In the genomic region with DNA sequence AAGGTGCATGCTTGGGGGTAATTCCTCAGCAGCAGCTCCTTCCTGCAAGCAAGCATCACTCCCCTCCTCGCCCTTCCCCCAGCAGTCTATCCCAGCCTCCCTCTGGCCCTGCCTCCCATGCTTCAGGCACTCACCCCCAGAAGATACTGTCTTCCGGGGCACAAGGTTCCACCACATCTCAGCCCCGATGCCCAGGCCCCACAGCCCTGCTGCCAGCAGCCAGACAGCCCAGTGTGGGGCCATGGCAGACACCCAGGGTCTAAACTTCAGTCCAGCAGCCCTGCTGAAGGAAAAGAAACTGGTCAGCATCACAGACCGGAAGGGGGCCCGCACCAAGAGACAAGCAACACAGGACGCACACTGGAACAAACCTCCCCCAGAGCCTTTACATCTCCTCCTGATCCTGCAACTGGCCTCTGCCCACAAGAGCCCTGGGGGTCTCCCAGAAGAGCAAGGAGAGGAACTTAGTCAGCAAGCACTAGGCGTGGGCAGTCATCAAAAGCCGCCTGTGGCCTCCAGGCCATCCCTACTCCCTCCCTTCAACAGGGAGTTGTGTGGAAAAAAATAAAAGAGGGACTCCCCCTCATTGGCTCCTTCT, we compare ENCODE assay signal across 9 mouse cellular contexts. TPM values are rescaled to one million over a fixed set of nuclear protein-coding genes. Genes with fewer than 3 reads are reported as not detected.
DNase-seq lines count a peak whose midpoint lies in the region; ATAC-seq lines count a peak whose summit lies in the region.
"Had no signal": no experiment of that assay in that cellular context is flagged by ENCODE, and none has a peak within 500 bp of the region (broad histone marks: within the 10 kb centered on the region; RNA-seq: fewer than 3 reads in every experiment).

No protein-coding gene starts in this region.

- H3K27ac ChIP-seq in brown adipose tissue, adult 24 weeks (replicated peaks; ENCODE audit: low read depth, low read length) = peak overlapping the region; percentile 97
- peak overlapping the region; percentile 98 for H3K27ac ChIP-seq in forebrain, embryonic 15.5 days (replicated peaks)
- peak overlapping the region; percentile 99 for H3K27ac ChIP-seq in limb, embryonic 10.5 days
- peak overlapping the region; percentile 99 for H3K27ac ChIP-seq in neural tube, embryonic 13.5 days (replicated peaks)

- H3K9me3 ChIP-seq in forebrain, embryonic 15.5 days = no peaks in the 10 kb centered on the region
- H3K9me3 ChIP-seq in limb, embryonic 10.5 days (replicated peaks) = no peaks in the 10 kb centered on the region
- no peaks in the 10 kb centered on the region for H3K9me3 ChIP-seq in neural tube, embryonic 13.5 days

- ATAC-seq in forebrain, embryonic 15.5 days (replicated peaks) = no peak
- ATAC-seq in neural tube, embryonic 13.5 days (ENCODE audit: low read depth) = no peak
- ATAC-seq in granulocyte monocyte progenitor cell, adult 5-6 weeks (replicated peaks; ENCODE audit: poor library complexity, severe bottlenecking) = no peak

- H3K27me3 ChIP-seq in forebrain, embryonic 15.5 days = no peaks in the 10 kb centered on the region
- H3K27me3 ChIP-seq in limb, embryonic 10.5 days (ENCODE audit: low read depth, poor library complexity, severe bottlenecking) = no peaks in the 10 kb centered on the region
- H3K27me3 ChIP-seq in neural tube, embryonic 13.5 days = no peaks in the 10 kb centered on the region

- H3K9ac ChIP-seq in forebrain, embryonic 15.5 days (replicated peaks) = peak overlapping the region; percentile 100
- peak overlapping the region; percentile 99 for H3K9ac ChIP-seq in neural tube, embryonic 13.5 days

- peaks cover 44% of the 10 kb centered on the region for H3K36me3 ChIP-seq in forebrain, embryonic 15.5 days
- peaks cover 51% of the 10 kb centered on the region for H3K36me3 ChIP-seq in limb, embryonic 10.5 days
- H3K36me3 ChIP-seq in neural tube, embryonic 13.5 days = peaks cover 44% of the 10 kb centered on the region

- intact Hi-C loops in left cerebral cortex, postnatal 4 days (cut with DNase I) = loop anchor here (5.0 to 10.0 kb wide), 2 partner anchors 79 to 126 kb away; partner anchors contain the start of gene Fam178b
- intact Hi-C loops in gastrocnemius, postnatal 14 days (cut with DNase I; ENCODE audit: low total_unique reads) = no loop called here

- H3K4me3 ChIP-seq in brown adipose tissue, adult 24 weeks (ENCODE audit: insufficient read depth, low read depth, low read length) = peak overlapping the region; percentile 94
- H3K4me3 ChIP-seq in forebrain, embryonic 15.5 days = peak overlapping the region; percentile 79
- H3K4me3 ChIP-seq in limb, embryonic 10.5 days = peak overlapping the region; percentile 94
- peak overlapping the region; percentile 95 for H3K4me3 ChIP-seq in neural tube, embryonic 13.5 days

- peak; percentile 78 for DNase-seq in left cerebral cortex, postnatal 4 days
- DNase-seq in left cerebral cortex, adult 9 months (ENCODE audit: low spot score in 2 of 2) = no peak
- DNase-seq in limb, embryonic 10.5 days (ENCODE audit: low spot score) = peak; percentile 62
- no peak for DNase-seq in gastrocnemius, postnatal 14 days

- WGBS in forebrain, embryonic 15.5 days = 3% methylated on average over 8 of the region's 8 CpGs
- 5% methylated on average over 8 of the region's 8 CpGs for WGBS in limb, embryonic 10.5 days
- WGBS in neural tube, embryonic 13.5 days = 2% methylated on average over 8 of the region's 8 CpGs

- peaks cover 8% of the 10 kb centered on the region; the same call in 1 of the 2 replicates for H3K4me1 ChIP-seq in brown adipose tissue, adult 24 weeks (ENCODE audit: control insufficient read depth, insufficient read depth, insufficient read length, low read length)
- peaks cover 33% of the 10 kb centered on the region for H3K4me1 ChIP-seq in forebrain, embryonic 15.5 days
- H3K4me1 ChIP-seq in limb, embryonic 10.5 days = peaks cover 57% of the 10 kb centered on the region
- H3K4me1 ChIP-seq in neural tube, embryonic 13.5 days (replicated peaks) = peaks cover 44% of the 10 kb centered on the region

- peak overlapping the region; percentile 94 for H3K4me2 ChIP-seq in forebrain, embryonic 15.5 days (replicated peaks)
- peak overlapping the region; percentile 95 for H3K4me2 ChIP-seq in neural tube, embryonic 13.5 days

RNA-seq across cellular contexts. Expression of gene Sema4c, which starts 2.3 kb away (rescaled TPM):
- total RNA-seq in left cerebral cortex, postnatal 4 days (2021) = 10 to 100 TPM; 60.5 to 65.4 TPM
- 4.1 and 6.7 TPM in 2 replicates for polyA plus RNA-seq in brown adipose tissue, adult 24 weeks (2012; ENCODE audit: insufficient read depth, insufficient read length, missing spikeins)
- polyA plus RNA-seq in forebrain, embryonic 15.5 days (2015; fragmentation: Nextera tagmentation; extraction: Ambion mirVana) = 38.2 and 38.6 TPM in 2 replicates
- polyA plus RNA-seq in limb, embryonic 10.5 days (2016; fragmentation: Nextera tagmentation; extraction: Ambion mirVana) = 28.5 and 34.2 TPM in 2 replicates
- 23.4 and 25.2 TPM in 2 replicates for polyA plus RNA-seq in neural tube, embryonic 13.5 days (2015; fragmentation: Nextera tagmentation; extraction: Ambion mirVana)
- total RNA-seq in gastrocnemius, postnatal 14 days (2021) = 10 to 100 TPM; 12.1 to 13.1 TPM
- total RNA-seq in granulocyte monocyte progenitor cell, adult 5-6 weeks (2014; fragmentation: Nextera tagmentation) = 2.0 and 2.3 TPM in 2 replicates
- 1.9 and 2.1 TPM in 2 replicates for total RNA-seq in granulocyte monocyte progenitor cell, adult 5-6 weeks (2017)
- total RNA-seq: neutrophil, adult 5-6 weeks had no signal

RNA-seq across cellular contexts. Expression of gene Ankrd39, which starts 8.7 kb away (rescaled TPM):
- total RNA-seq in left cerebral cortex, postnatal 4 days (2021) = 10 to 100 TPM; 13.4 to 15.1 TPM
- 5.0 and 8.4 TPM in 2 replicates for polyA plus RNA-seq in brown adipose tissue, adult 24 weeks (2012; ENCODE audit: insufficient read depth, insufficient read length, missing spikeins)
- 18.2 and 19.2 TPM in 2 replicates for polyA plus RNA-seq in forebrain, embryonic 15.5 days (2015; fragmentation: Nextera tagmentation; extraction: Ambion mirVana)
- 19.5 and 20.3 TPM in 2 replicates for polyA plus RNA-seq in limb, embryonic 10.5 days (2016; fragmentation: Nextera tagmentation; extraction: Ambion mirVana)
- 23.8 and 26.2 TPM in 2 replicates for polyA plus RNA-seq in neural tube, embryonic 13.5 days (2015; fragmentation: Nextera tagmentation; extraction: Ambion mirVana)
- 1 to 10 TPM; 5.7 to 9.6 TPM for total RNA-seq in gastrocnemius, postnatal 14 days (2021)
- 4.9 and 6.5 TPM in 2 replicates for total RNA-seq in granulocyte monocyte progenitor cell, adult 5-6 weeks (2014; fragmentation: Nextera tagmentation)
- 3.1 and 7.2 TPM in 2 replicates for total RNA-seq in granulocyte monocyte progenitor cell, adult 5-6 weeks (2017)

RNA-seq across cellular contexts. Expression of gene Gm42417, which starts 16.7 kb away (rescaled TPM):
- not detected for total RNA-seq in left cerebral cortex, postnatal 4 days (2021)
- polyA plus RNA-seq in brown adipose tissue, adult 24 weeks (2012; ENCODE audit: insufficient read depth, insufficient read length, missing spikeins) = 4.1 and 7.8 TPM in 2 replicates
- polyA plus RNA-seq in forebrain, embryonic 15.5 days (2015; fragmentation: Nextera tagmentation; extraction: Ambion mirVana) = 1.1 TPM in 1 of 2 replicates, not detected in the other
- 0.39 TPM in 1 of 2 replicates, not detected in the other for polyA plus RNA-seq in limb, embryonic 10.5 days (2016; fragmentation: Nextera tagmentation; extraction: Ambion mirVana)
- polyA plus RNA-seq in neural tube, embryonic 13.5 days (2015; fragmentation: Nextera tagmentation; extraction: Ambion mirVana) = 0.32 and 1.9 TPM in 2 replicates
- 100 to 1,000 TPM; 440 to 562 TPM for total RNA-seq in gastrocnemius, postnatal 14 days (2021)
- total RNA-seq in granulocyte monocyte progenitor cell, adult 5-6 weeks (2014; fragmentation: Nextera tagmentation) = not detected in 2 replicates
- 0.93 TPM in 1 of 2 replicates, not detected in the other for total RNA-seq in granulocyte monocyte progenitor cell, adult 5-6 weeks (2017)
- total RNA-seq: neutrophil, adult 5-6 weeks had no signal

RNA-seq across cellular contexts. Expression of gene Ankrd23, which starts 19.2 kb away (rescaled TPM):
- total RNA-seq in left cerebral cortex, postnatal 4 days (2021) = 1 to 10 TPM; 8.3 to 8.6 TPM
- polyA plus RNA-seq in brown adipose tissue, adult 24 weeks (2012; ENCODE audit: insufficient read depth, insufficient read length, missing spikeins) = 17.9 and 25.2 TPM in 2 replicates
- 12.0 and 14.4 TPM in 2 replicates for polyA plus RNA-seq in forebrain, embryonic 15.5 days (2015; fragmentation: Nextera tagmentation; extraction: Ambion mirVana)
- 14.3 and 16.8 TPM in 2 replicates for polyA plus RNA-seq in limb, embryonic 10.5 days (2016; fragmentation: Nextera tagmentation; extraction: Ambion mirVana)
- polyA plus RNA-seq in neural tube, embryonic 13.5 days (2015; fragmentation: Nextera tagmentation; extraction: Ambion mirVana) = 19.0 and 19.2 TPM in 2 replicates
- 1,000 to 10,000 TPM; 1,005 to 1,120 TPM for total RNA-seq in gastrocnemius, postnatal 14 days (2021)
- total RNA-seq in granulocyte monocyte progenitor cell, adult 5-6 weeks (2014; fragmentation: Nextera tagmentation) = 7.0 and 12.2 TPM in 2 replicates
- 5.8 and 8.4 TPM in 2 replicates for total RNA-seq in granulocyte monocyte progenitor cell, adult 5-6 weeks (2017)

RNA-seq across cellular contexts. Expression of gene Cnnm3, which starts 44.2 kb away (rescaled TPM):
- 10 to 100 TPM; 39.3 to 40.0 TPM for total RNA-seq in left cerebral cortex, postnatal 4 days (2021)
- 7.2 and 7.3 TPM in 2 replicates for polyA plus RNA-seq in brown adipose tissue, adult 24 weeks (2012; ENCODE audit: insufficient read depth, insufficient read length, missing spikeins)
- polyA plus RNA-seq in forebrain, embryonic 15.5 days (2015; fragmentation: Nextera tagmentation; extraction: Ambion mirVana) = 5.2 and 5.9 TPM in 2 replicates
- 3.6 and 4.5 TPM in 2 replicates for polyA plus RNA-seq in limb, embryonic 10.5 days (2016; fragmentation: Nextera tagmentation; extraction: Ambion mirVana)
- 3.4 and 4.2 TPM in 2 replicates for polyA plus RNA-seq in neural tube, embryonic 13.5 days (2015; fragmentation: Nextera tagmentation; extraction: Ambion mirVana)
- 10 to 100 TPM in 1 of 2 experiments, 1 to 10 TPM in 1; 9.3 to 13.3 TPM for total RNA-seq in gastrocnemius, postnatal 14 days (2021)
- 14.7 and 28.8 TPM in 2 replicates for total RNA-seq in granulocyte monocyte progenitor cell, adult 5-6 weeks (2014; fragmentation: Nextera tagmentation)
- total RNA-seq in granulocyte monocyte progenitor cell, adult 5-6 weeks (2017) = 9.3 and 14.4 TPM in 2 replicates

Comparison
In these comparisons a context has a peak if more than half of its experiments do, and no peak if none do; other contexts are left out.
1. DNase-seq: peak in left cerebral cortex, postnatal 4 days (single experiment) and limb, embryonic 10.5 days (single experiment); none in left cerebral cortex, adult 9 months (0 of 2) and gastrocnemius, postnatal 14 days (single experiment).
2. Peak in every context shown above with its lines, with median percentiles within 50 percentile points of each other: H3K27ac ChIP-seq and H3K4me3 ChIP-seq.